Mouse (Mus musculus): Measurements from ENCODE around the gene Lrrfip1. TPM values are rescaled to one million over a fixed set of nuclear protein-coding genes. Genes with fewer than 3 reads are reported as not detected.

Gene Lrrfip1
- polyA plus RNA-seq (2014; fragmentation: Illumina TruSeq; extraction: RNeasy Lipid Tissue Mini Kit (QIAGEN cat#74804); ENCODE audit: low read depth, low replicate concordance) = 18.1 TPM

GRCm38 (mm10) chr1:90998268-90998890 lies at the start of gene Lrrfip1:
Gene Lrrfip1, plus strand, starts transcription at chr1:90998737.

GRCm38 (mm10) chr1:90952808-90953207 lies 45.7 kb upstream of the Lrrfip1 start, which contains the start of gene Prlh:
Gene Prlh, plus strand, starts transcription at chr1:90953108.

GRCm38 (mm10) chr1:90969347-90969784 lies 29.2 kb upstream of the Lrrfip1 start, which contains the start of gene Rab17:
Gene Rab17, minus strand, starts transcription at chr1:90969661.

GRCm38 (mm10) chr1:91144813-91145212 lies 146.3 kb downstream of the Lrrfip1 start, which contains the start of gene Rbm44:
Gene Rbm44, plus strand, starts transcription at chr1:91145089.

Other genes with a start within 250 kb of the Lrrfip1 start
- gene Col6a3, start 154.8 kb upstream of the Lrrfip1 start, polyA plus RNA-seq (2014; fragmentation: Illumina TruSeq; extraction: RNeasy Lipid Tissue Mini Kit (QIAGEN cat#74804); ENCODE audit: low read depth, low replicate concordance) = 68.9 TPM
- 44.8 TPM for gene Mlph, start 83.7 kb upstream of the Lrrfip1 start, polyA plus RNA-seq (2014; fragmentation: Illumina TruSeq; extraction: RNeasy Lipid Tissue Mini Kit (QIAGEN cat#74804); ENCODE audit: low read depth, low replicate concordance)
- gene Prlh, start 45.6 kb upstream of the Lrrfip1 start, polyA plus RNA-seq (2014; fragmentation: Illumina TruSeq; extraction: RNeasy Lipid Tissue Mini Kit (QIAGEN cat#74804); ENCODE audit: low read depth, low replicate concordance) = not detected
- gene Rab17, start 29.1 kb upstream of the Lrrfip1 start, polyA plus RNA-seq (2014; fragmentation: Illumina TruSeq; extraction: RNeasy Lipid Tissue Mini Kit (QIAGEN cat#74804); ENCODE audit: low read depth, low replicate concordance) = 7.7 TPM
- gene Rbm44, start 146.4 kb downstream of the Lrrfip1 start, polyA plus RNA-seq (2014; fragmentation: Illumina TruSeq; extraction: RNeasy Lipid Tissue Mini Kit (QIAGEN cat#74804); ENCODE audit: low read depth, low replicate concordance) = 0.88 TPM
- gene Ramp1, start 181.1 kb downstream of the Lrrfip1 start, polyA plus RNA-seq (2014; fragmentation: Illumina TruSeq; extraction: RNeasy Lipid Tissue Mini Kit (QIAGEN cat#74804); ENCODE audit: low read depth, low replicate concordance) = 35.0 TPM